Mouse (Mus musculus) forebrain, embryonic 11.5 days (tissue): ENCODE measurements around the gene Gm44579. TPM values are rescaled to one million over a fixed set of nuclear protein-coding genes. Genes with fewer than 3 reads are reported as not detected.

Experiments
- ATAC-seq: fragments of 200-750 bp; cut with Nextera tagmentation; replicated peaks from 2 replicates; pipeline ENCODE4 v1.8.0; 2017; ENCODE audit warnings: moderate TSS enrichment; ENCODE audit not compliant: low FRiP score
- DNase-seq: peaks from one replicate; pipeline ENCODE4 v3.0.0-alpha.2; 2017; ENCODE audit warnings: low spot score
- H3K27ac ChIP-seq: fragments of 300-500 bp; sonication (generic); 2 replicates; pipeline ENCODE4 v1.5.1; 2014; ENCODE audit warnings: low read depth, low read length
- H3K27me3 ChIP-seq: fragments of 300-500 bp; sonication (generic); 2 replicates; pipeline ENCODE4 v1.6.1; 2014; ENCODE audit warnings: mild to moderate bottlenecking, low read length, mixed read lengths; ENCODE audit not compliant: control insufficient read depth, insufficient read depth
- H3K36me3 ChIP-seq: fragments of 300-500 bp; sonication (generic); 2 replicates; pipeline ENCODE4 v1.6.1; 2014; ENCODE audit warnings: mild to moderate bottlenecking, low read length, moderate library complexity, mixed read lengths; ENCODE audit not compliant: control insufficient read depth, insufficient read depth
- H3K4me1 ChIP-seq: fragments of 300-500 bp; sonication (generic); replicated peaks from 2 replicates; pipeline ENCODE4 v1.6.1; 2014; ENCODE audit warnings: low read length, mixed read lengths; ENCODE audit not compliant: control insufficient read depth, insufficient read depth
- H3K4me2 ChIP-seq: fragments of 300-500 bp; sonication (generic); 2 replicates; pipeline ENCODE4 v1.6.1; 2014; ENCODE audit warnings: low read depth, mild to moderate bottlenecking, low read length, moderate library complexity, mixed read lengths; ENCODE audit not compliant: severe bottlenecking
- H3K4me3 ChIP-seq: fragments of 300-500 bp; sonication (generic); 2 replicates; pipeline ENCODE4 v1.5.1; 2014; ENCODE audit warnings: low read depth, low read length
- H3K9ac ChIP-seq: fragments of 300-500 bp; sonication (generic); 2 replicates; pipeline ENCODE4 v1.6.1; 2014; ENCODE audit warnings: low read length
- H3K9me3 ChIP-seq: fragments of 300-500 bp; sonication (generic); 2 replicates; pipeline ENCODE4 v1.6.1; 2016; ENCODE audit warnings: low read length, mixed read lengths; ENCODE audit not compliant: control insufficient read depth
- WGBS: fragments of 180-500 bp; shearing (Covaris S2); extraction: QIAGEN DNeasy Blood & Tissue Kit; methylation state at CpG from one replicate; pipeline ENCODE4 v1.1.7; 2014; 5-methylcytosine and 5-hydroxymethylcytosine counted together
- polyA plus RNA-seq: library from polyadenylated mRNA; unstranded; fragments of >200 nt; fragmentation: Nextera tagmentation; extraction: Ambion mirVana; gene quantifications from 2 replicates; pipeline ENCODE4 v1.2.1, GENCODE M21; 2014

Gene Gm44579
- not detected in 2 replicates for polyA plus RNA-seq

DNA sequence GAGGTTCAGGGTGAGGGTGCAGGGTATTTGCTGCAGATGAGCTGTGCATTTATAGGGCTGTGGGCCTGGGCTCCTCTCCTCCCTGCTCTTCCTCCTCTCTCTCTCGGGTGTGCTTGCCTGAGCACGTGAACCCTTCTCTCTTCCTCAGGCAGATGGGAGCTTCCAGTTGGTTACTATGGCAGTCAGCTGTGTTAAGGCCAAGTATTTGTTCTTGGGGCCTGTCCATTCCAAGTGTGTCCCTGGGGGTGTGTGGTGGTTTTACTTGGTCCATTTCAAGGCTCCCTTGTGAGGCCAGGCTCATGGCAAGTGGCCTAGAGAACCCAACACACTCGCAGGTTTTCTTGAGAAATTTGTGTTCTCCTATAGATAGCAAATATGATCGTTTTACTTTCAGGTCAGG lies at the start of gene Gm44579, which contains the start of gene Olfr287:
Gene Gm44579, minus strand, starts transcription at position 101 of the 400 bp plus-strand sequence.
Gene Olfr287, minus strand, starts transcription at position 180 of the 400 bp plus-strand sequence.
- WGBS, result 64% methylated on average over 4 of the region's 4 CpGs
- Histone ChIP-seq H3K9me3 (no peaks in the 10 kb centered on the region), H3K36me3 (no peaks in the 10 kb centered on the region), H3K4me1 (no peaks in the 10 kb centered on the region), H3K27ac (no peak within 1 kb of the TSS), H3K4me2 (no peak within 1 kb of the TSS), H3K27me3 (no peaks in the 10 kb centered on the region), H3K4me3 (no peak within 1 kb of the TSS), H3K9ac (no peak within 1 kb of the TSS)
- ATAC-seq, result no peak
- DNase-seq, result no peak

DNA sequence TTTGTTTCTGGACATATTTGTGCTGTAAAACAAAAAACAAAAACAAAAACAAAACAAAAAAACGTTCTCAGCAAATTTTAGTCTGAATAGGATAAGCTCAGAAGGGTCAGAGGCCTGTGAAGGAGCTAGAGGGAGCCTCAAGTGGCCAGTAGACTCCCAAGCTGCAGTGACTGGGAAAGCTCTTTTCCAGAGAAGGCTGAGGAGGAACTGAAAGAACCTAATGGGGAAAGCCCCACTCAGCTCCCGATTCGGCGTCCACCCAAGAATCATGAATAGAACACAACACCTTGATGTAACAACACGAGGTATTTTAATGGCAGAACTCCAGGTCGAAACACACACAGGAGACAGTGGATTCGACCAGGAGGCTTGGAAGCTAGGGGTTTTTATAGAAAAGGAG lies 37.0 kb upstream of the Gm44579 start:
- Histone ChIP-seq H3K36me3 (no peaks in the 10 kb centered on the region), H3K27ac (no peak overlapping the region), H3K4me3 (no peak overlapping the region), H3K9me3 (no peaks in the 10 kb centered on the region), H3K4me2 (no peak overlapping the region), H3K4me1 (no peaks in the 10 kb centered on the region), H3K9ac (no peak overlapping the region), H3K27me3 (no peaks in the 10 kb centered on the region)
- no peak for ATAC-seq
- no peak for DNase-seq
- WGBS, result 87% methylated on average over 7 of the region's 7 CpGs

DNA sequence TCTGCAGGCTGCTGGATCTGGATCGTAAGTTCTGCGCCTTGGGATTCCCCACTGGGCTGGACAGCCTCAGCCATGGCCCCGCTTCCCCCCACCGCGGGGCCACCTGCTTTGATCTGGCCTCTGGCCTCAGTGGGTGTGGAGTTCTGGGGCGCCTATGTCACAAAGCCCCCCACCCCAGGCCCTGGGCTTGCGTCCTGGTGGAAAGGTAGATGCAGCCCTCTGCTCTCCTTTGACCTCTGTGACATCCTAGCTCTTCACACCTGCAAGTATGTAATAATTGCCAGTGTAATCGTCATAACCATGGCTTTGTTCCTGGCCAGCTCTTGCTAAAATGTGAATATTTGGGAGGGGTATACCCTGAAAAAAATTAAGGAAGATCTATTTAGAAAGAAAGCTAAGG lies 36.4 kb upstream of the Gm44579 start, which contains the start of gene H1fnt:
Gene H1fnt, minus strand, starts transcription at position 101 of the 400 bp plus-strand sequence.
- Histone ChIP-seq H3K4me3 (no peak within 1 kb of the TSS), H3K9me3 (no peaks in the 10 kb centered on the region), H3K27me3 (no peaks in the 10 kb centered on the region), H3K4me1 (no peaks in the 10 kb centered on the region), H3K27ac (no peak within 1 kb of the TSS), H3K36me3 (no peaks in the 10 kb centered on the region), H3K9ac (no peak within 1 kb of the TSS), H3K4me2 (no peak within 1 kb of the TSS)
- DNase-seq, result no peak
- no peak for ATAC-seq
- WGBS, result 88% methylated on average over 8 of the region's 8 CpGs

DNA sequence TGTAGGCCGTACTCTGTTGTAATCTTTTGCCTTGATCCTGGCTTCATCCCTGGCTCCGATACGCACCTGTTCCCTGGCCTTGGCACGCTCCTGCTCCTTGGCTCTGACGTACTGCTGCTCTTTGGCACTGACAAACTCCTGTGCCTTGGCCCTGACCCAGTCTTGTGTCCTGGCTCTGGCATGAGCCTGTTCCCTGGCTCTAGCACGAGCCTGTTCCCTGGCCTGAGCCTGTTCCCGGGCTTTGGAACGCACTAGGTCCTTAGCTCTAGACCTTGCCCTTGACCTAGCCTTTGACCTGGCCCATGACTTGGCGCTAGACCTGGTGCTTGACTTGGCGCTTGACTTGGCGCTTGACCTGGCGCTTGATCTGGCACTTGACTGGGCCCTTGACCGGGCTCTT lies 35.5 kb upstream of the Gm44579 start:
- no peaks in the 10 kb centered on the region for H3K9me3 ChIP-seq
- H3K27me3 ChIP-seq, result no peaks in the 10 kb centered on the region
- H3K36me3 ChIP-seq, result no peaks in the 10 kb centered on the region
- DNase-seq (no peak), ATAC-seq (no peak)
- H3K4me3 ChIP-seq, result no peak overlapping the region
- H3K27ac ChIP-seq, result no peak overlapping the region
- H3K4me1 ChIP-seq, result no peaks in the 10 kb centered on the region
- no peak overlapping the region for H3K9ac ChIP-seq
- WGBS, result 93% methylated on average over 13 of the region's 13 CpGs
- no peak overlapping the region for H3K4me2 ChIP-seq

DNA sequence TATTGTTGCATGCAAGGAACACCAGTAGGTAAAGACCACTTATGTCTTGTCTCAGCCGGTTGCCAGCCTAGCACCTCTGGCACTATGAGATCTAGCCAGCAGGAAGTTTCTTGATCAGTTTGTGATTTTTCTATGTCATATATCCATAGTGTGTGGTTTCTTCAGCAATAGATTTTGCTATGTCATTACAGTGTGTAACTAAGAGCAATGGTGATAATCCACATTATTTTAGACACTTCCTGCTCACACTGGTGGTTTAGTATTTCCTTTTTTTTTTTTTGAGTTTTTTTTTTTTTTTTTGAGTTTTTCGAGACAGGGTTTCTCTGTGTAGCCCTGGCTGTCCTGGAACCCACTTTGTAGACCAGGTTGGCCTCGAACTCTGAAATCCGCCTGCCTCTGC lies 14.7 kb upstream of the Gm44579 start:
- Histone ChIP-seq H3K36me3 (no peaks in the 10 kb centered on the region), H3K27me3 (no peaks in the 10 kb centered on the region), H3K4me3 (no peak overlapping the region), H3K4me2 (no peak overlapping the region), H3K9me3 (no peaks in the 10 kb centered on the region), H3K27ac (no peak overlapping the region), H3K9ac (no peak overlapping the region), H3K4me1 (no peaks in the 10 kb centered on the region)
- ATAC-seq (no peak), DNase-seq (no peak)
- WGBS, result 91% methylated on average over 4 of the region's 4 CpGs

DNA sequence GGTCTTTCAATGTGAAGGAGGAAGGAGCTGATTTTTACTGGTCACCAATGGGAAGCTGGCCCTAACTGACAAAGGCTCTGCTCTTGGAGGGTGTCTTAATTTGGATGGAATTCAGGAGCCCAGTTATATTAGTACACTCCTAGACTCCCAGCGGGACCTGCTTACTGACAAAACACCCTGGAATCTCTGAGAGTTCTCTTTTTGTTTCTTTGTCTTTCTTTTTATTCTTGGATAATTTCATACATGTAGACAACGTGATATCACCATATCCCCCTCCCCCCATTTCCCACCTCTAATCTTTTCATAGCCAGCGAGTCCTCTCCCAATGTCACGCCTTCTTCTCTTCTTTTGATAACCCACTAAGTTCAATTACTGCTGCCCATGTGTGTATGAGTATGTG lies 13.6 kb upstream of the Gm44579 start, which contains the start of gene Olfr286:
Gene Olfr286, minus strand, starts transcription at position 101 of the 400 bp plus-strand sequence.
- WGBS, result 87% methylated on average over 4 of the region's 4 CpGs
- H3K9ac ChIP-seq, result no peak within 1 kb of the TSS
- no peak for DNase-seq
- no peaks in the 10 kb centered on the region for H3K27me3 ChIP-seq
- H3K27ac ChIP-seq, result no peak within 1 kb of the TSS
- no peak for ATAC-seq
- H3K36me3 ChIP-seq, result no peaks in the 10 kb centered on the region
- H3K9me3 ChIP-seq, result no peaks in the 10 kb centered on the region
- H3K4me3 ChIP-seq, result no peak within 1 kb of the TSS
- no peaks in the 10 kb centered on the region for H3K4me1 ChIP-seq
- H3K4me2 ChIP-seq, result no peak within 1 kb of the TSS

DNA sequence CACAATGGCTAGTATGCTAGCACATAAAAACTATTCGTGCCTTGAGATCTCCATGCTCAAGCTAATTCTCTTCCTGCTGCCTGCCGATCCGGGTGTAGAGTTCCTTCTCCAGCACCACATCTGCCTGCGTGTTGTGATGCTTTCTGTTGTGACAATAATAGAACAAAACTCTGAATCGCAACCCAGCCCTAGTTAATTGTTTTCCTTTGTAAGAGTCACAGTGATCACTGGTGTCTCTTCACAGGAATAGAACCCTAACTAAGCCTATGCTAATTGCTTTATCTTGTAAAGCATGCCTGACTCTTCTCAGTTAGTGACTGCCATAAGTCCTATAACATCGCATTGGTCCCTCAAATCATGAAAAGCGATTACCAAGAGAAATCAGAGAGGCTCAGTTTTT lies 5.3 kb upstream of the Gm44579 start:
- H3K4me2 ChIP-seq, result no peak overlapping the region
- no peaks in the 10 kb centered on the region for H3K9me3 ChIP-seq
- H3K4me1 ChIP-seq, result no peaks in the 10 kb centered on the region
- H3K36me3 ChIP-seq, result no peaks in the 10 kb centered on the region
- no peak for ATAC-seq
- DNase-seq, result no peak
- no peaks in the 10 kb centered on the region for H3K27me3 ChIP-seq
- H3K4me3 ChIP-seq, result no peak overlapping the region
- no peak overlapping the region for H3K9ac ChIP-seq
- H3K27ac ChIP-seq, result no peak overlapping the region
- 67% methylated on average over 7 of the region's 7 CpGs for WGBS

DNA sequence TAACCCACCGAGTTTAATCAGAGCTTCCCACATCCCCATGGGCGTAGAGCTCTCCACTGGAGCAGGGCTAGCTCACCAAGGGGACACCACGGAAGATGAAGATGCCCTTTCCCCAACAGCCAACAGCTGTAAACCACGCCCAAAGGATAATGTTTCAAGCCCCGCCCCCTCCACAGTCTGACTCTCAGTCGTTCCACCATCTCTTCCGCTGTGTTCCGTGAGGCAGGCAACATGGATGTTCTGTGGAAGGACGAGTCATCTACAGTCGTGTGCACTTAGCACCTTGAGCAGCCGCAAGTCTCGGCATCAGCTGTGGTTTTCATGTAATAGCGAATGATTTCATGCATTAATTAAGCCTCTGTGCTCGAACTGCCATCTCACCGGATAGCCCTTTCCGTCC lies 4.8 kb upstream of the Gm44579 start:
- Histone ChIP-seq H3K9ac (no peak overlapping the region), H3K4me1 (no peaks in the 10 kb centered on the region), H3K9me3 (no peaks in the 10 kb centered on the region), H3K4me3 (no peak overlapping the region), H3K4me2 (no peak overlapping the region), H3K36me3 (no peaks in the 10 kb centered on the region), H3K27me3 (no peaks in the 10 kb centered on the region), H3K27ac (no peak overlapping the region)
- 47% methylated on average over 16 of the region's 16 CpGs for WGBS
- DNase-seq (no peak), ATAC-seq (no peak)

DNA sequence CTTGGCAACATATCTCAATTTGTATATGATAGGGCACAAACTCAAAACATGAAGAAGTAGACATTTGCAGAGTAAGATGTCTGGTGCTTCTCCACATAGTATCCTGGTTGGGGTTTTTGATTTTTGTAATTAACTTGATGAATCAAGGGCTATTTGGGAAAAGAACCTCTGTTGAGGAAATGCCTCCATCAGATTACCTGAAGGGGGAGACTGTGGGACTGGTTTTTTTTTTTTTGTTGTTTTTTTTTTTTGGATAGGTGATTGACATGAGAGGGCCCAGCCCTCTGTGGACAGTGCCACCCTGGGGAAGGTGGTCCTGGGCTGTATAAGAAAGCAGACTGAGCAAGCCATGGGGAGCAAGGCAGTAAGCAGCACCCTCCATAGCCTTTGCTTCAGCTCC lies 1.6 kb upstream of the Gm44579 start:
- no peaks in the 10 kb centered on the region for H3K36me3 ChIP-seq
- H3K27me3 ChIP-seq, result no peaks in the 10 kb centered on the region
- no peaks in the 10 kb centered on the region for H3K9me3 ChIP-seq
- H3K4me2 ChIP-seq, result no peak overlapping the region
- no peak for DNase-seq
- H3K4me1 ChIP-seq, result no peaks in the 10 kb centered on the region
- H3K4me3 ChIP-seq, result no peak overlapping the region
- no peak overlapping the region for H3K9ac ChIP-seq
- ATAC-seq, result no peak
- H3K27ac ChIP-seq, result no peak overlapping the region
